Mouse (Mus musculus) liver, embryonic 15.5 days (tissue): ENCODE data around the gene Ercc6l2. TPM values are rescaled to one million over a fixed set of nuclear protein-coding genes. Genes with fewer than 3 reads are reported as not detected.

Source experiments
- ATAC-seq: fragments of 200-750 bp; cut with Nextera tagmentation; 2 replicates; pipeline ENCODE4 v1.8.0; 2017; ENCODE audit warnings: moderate number of reproducible peaks, mild to moderate bottlenecking, moderate library complexity; ENCODE audit not compliant: insufficient read depth
- H3K27ac ChIP-seq: fragments of 300-500 bp; sonication (generic); replicated peaks from 2 replicates; pipeline ENCODE4 v1.5.1; 2015; ENCODE audit warnings: mild to moderate bottlenecking, inconsistent platforms
- H3K27me3 ChIP-seq: fragments of 300-500 bp; sonication (generic); 2 replicates; pipeline ENCODE4 v1.6.1; 2015; ENCODE audit warnings: mild to moderate bottlenecking, inconsistent platforms
- H3K36me3 ChIP-seq: fragments of 300-500 bp; sonication (generic); replicated peaks from 2 replicates; pipeline ENCODE4 v1.6.1; 2015; ENCODE audit warnings: moderate library complexity, mild to moderate bottlenecking, inconsistent platforms
- H3K4me1 ChIP-seq: fragments of 300-500 bp; sonication (generic); replicated peaks from 2 replicates; pipeline ENCODE4 v1.6.1; 2015; ENCODE audit warnings: inconsistent platforms
- H3K4me2 ChIP-seq: fragments of 300-500 bp; sonication (generic); 2 replicates; pipeline ENCODE4 v1.6.1; 2015; ENCODE audit warnings: moderate library complexity, mild to moderate bottlenecking, inconsistent platforms
- H3K4me3 ChIP-seq: fragments of 300-500 bp; sonication (generic); replicated peaks from 2 replicates; pipeline ENCODE4 v1.5.1; 2015; ENCODE audit warnings: mild to moderate bottlenecking, inconsistent platforms
- H3K9ac ChIP-seq: fragments of 300-500 bp; sonication (generic); 2 replicates; pipeline ENCODE4 v1.6.1; 2015; ENCODE audit warnings: moderate library complexity, mild to moderate bottlenecking, inconsistent platforms
- H3K9me3 ChIP-seq: fragments of 300-500 bp; sonication (generic); replicated peaks from 2 replicates; pipeline ENCODE4 v1.6.1; 2016; ENCODE audit warnings: inconsistent platforms
- WGBS: fragments of 180-500 bp; shearing (Covaris S2); methylation state at CpG from one replicate; pipeline ENCODE4 v1.1.7; 2015; ENCODE audit warnings: mixed read lengths; ENCODE audit not compliant: insufficient replicate concordance; 5-methylcytosine and 5-hydroxymethylcytosine counted together
- polyA plus RNA-seq: library from polyadenylated mRNA; unstranded; fragments of >200 nt; fragmentation: Nextera tagmentation; extraction: Ambion mirVana; gene quantifications from 2 replicates; pipeline ENCODE4 v1.2.1, GENCODE M21; 2015

The Ercc6l2 gene
- 7.0 and 7.9 TPM in 2 replicates for polyA plus RNA-seq

DNA sequence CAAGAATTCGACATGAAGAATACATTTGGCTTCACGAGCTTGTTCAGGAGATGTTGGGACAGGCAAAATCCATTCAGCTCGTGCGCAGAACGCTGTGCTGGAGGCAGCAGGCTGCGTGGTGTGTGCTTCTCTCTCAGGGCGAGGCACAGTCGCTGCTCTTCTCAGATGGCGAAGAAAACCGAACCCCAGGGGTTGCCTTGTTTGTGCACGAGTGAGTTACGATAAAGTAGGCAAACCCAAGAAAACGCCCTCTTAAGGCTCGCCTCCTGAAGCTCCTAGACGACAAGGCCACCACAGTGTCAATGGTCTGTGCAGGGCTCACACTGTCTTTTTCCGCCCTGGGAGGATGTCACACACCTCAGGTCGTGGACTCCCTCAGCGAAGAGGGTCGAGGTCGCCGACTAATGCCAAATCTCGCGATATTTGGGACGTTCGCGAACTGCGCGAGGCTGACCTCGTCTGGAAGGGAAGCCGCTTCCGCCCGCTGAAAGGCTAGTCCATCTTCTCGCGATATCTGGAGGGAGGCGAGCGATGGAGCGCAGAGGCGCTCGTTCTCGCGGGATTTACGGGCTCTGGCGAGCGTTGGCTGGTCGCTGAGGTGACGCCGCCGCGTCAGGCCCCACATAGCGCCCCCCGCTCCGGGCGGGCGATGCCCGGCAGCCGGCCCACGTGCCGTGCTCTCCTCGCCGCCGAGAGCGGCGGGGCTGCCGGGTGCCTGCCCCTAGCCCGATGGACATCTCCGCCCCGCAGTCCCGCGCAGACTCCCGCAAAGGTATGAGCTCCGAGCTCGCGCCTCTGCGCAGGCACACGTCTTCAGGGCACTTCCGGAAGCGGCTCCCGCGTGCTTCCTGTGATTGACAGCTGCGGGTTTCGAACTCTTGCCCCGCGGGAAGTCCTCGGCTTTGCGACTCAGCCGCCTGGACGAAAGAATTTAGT lies at the start of gene Ercc6l2:
Ercc6l2 (plus strand) TSS at position 495 of the 936 bp plus-strand sequence.
- H3K27me3 ChIP-seq: no peaks in the 10 kb centered on the region
- peak within 1 kb of the TSS; percentile 94 for H3K27ac ChIP-seq
- ATAC-seq: peak; percentile 94
- no peaks in the 10 kb centered on the region for H3K9me3 ChIP-seq
- WGBS: under 1% methylated on average over 87 of the region's 87 CpGs
- peak within 1 kb of the TSS; percentile 85 for H3K4me3 ChIP-seq
- peaks cover 21% of the 10 kb centered on the region for H3K4me1 ChIP-seq
- H3K9ac ChIP-seq: peak within 1 kb of the TSS; percentile 86
- H3K4me2 ChIP-seq: peak within 1 kb of the TSS; percentile 89
- no peaks in the 10 kb centered on the region for H3K36me3 ChIP-seq

DNA sequence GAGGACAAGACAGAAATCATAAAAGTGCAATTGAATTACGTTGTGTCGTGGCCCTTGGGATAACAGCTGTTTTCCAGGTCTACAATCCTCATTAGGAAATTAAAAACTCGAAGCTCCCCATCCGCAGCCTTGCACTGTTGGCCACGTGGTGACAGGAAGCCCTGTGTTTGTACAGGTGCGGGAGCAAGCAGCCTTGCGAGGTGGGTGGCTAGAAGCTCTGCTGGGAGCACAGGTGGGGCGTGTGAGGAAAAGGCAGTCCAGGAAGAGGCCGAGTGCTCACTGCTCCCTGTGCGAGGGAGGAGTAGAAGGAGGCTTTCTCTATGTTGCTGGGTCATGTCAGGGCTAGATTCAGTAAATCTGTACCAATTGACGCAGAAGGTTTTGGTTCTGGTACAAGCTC lies 49.0 kb upstream of the Ercc6l2 start:
- no peak for ATAC-seq
- Histone ChIP-seq H3K4me3 (no peak overlapping the region), H3K4me2 (no peak overlapping the region), H3K36me3 (no peaks in the 10 kb centered on the region), H3K4me1 (no peaks in the 10 kb centered on the region), H3K9me3 (no peaks in the 10 kb centered on the region), H3K27me3 (no peaks in the 10 kb centered on the region), H3K27ac (no peak overlapping the region), H3K9ac (no peak overlapping the region)
- 52% methylated on average over 11 of the region's 11 CpGs for WGBS

DNA sequence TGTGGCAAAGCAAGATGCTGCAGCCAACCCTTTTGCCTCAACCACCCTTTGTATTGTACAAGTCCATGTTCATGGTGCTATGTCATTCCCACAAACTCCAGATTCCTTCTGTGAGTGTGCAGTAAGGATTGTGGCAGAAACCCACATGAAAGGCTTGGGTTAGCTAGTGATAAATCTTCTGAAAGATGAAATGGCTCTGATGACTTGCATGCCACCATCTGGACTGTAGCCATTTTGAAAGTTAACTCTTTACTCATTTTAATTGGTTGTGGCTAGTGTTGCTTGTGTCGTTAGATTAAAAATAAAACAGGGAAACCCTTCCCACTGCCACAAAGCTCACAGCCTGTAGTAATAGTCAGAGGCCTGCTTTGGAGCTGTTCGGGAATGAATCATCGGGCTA lies 44.0 kb upstream of the Ercc6l2 start:
- Histone ChIP-seq H3K27ac (no peak overlapping the region), H3K9me3 (no peaks in the 10 kb centered on the region), H3K4me2 (no peak overlapping the region), H3K27me3 (no peaks in the 10 kb centered on the region), H3K4me3 (no peak overlapping the region), H3K4me1 (no peaks in the 10 kb centered on the region), H3K36me3 (no peaks in the 10 kb centered on the region), H3K9ac (no peak overlapping the region)
- WGBS: 55% methylated on average over 3 of the region's 3 CpGs
- no peak for ATAC-seq

DNA sequence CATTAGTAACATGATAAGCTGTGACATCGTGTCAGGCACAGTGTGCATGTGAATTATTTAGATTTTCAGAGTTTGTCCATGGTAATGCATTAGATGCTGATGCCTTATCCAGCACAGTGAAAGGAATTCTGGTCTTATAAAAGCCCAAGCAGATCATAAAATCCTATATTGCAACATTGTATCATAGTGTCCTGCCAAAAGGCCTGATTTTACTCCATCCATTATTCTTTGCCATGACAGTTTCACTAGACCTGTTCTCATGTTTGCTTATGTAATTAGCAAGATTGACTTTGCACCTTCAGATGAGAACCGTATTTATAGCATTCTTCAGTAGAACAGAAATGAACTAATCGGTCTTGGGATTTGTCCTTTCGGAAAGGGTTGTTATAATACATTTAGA lies 36.1 kb upstream of the Ercc6l2 start:
- H3K36me3 ChIP-seq: no peaks in the 10 kb centered on the region

DNA sequence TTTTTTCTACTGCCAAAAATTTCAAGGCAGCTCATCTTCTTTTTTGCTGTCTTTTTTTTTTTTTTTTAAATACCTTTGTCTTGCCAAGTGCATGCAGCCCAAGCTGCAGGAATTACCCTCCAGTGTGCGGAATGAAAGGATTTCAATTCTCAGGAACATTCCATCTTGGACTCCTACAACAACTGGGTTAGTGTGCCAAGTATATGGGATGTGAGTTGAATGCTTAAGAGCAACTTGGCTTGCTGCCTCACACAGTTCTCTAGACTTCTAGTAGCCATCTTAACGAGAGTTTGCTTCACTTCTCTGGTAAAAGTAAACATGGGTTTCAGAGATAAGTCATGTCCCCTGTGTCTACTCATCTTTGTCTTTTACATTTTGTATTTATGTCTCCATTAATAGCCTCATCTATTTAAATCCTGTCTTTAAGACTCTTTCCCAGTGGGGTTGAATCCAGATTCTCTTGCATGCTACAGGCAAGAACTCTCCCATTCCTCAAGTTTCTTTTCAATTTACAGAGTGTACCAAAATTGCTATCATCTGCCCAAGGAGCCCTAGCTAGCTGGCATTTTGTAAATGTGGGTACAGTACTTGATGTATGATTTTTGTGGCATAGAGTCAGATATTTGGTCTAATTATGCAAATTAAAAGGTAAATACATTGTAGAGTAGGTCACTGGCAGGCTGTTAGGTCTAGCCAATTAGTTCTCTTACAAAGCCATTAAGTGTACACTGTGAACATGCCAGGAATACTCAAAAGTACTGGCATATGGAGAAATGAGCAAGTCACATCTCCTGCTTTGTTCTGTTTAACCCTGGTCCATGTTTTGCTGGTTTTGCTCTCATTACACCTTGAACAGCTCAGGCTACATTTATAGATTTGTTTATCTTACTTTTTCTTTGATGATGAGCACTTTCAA lies 35.4 kb upstream of the Ercc6l2 start:
- H3K27ac ChIP-seq: no peak overlapping the region
- no peak for ATAC-seq
- WGBS: 59% methylated on average over 2 of the region's 2 CpGs
- no peak overlapping the region for H3K4me2 ChIP-seq
- H3K4me1 ChIP-seq: no peaks in the 10 kb centered on the region
- no peaks in the 10 kb centered on the region for H3K27me3 ChIP-seq
- H3K36me3 ChIP-seq: no peaks in the 10 kb centered on the region
- H3K9ac ChIP-seq: no peak overlapping the region
- no peak overlapping the region for H3K4me3 ChIP-seq
- H3K9me3 ChIP-seq: no peaks in the 10 kb centered on the region

More for the DNA sequence above, 36.1 kb upstream of the Ercc6l2 start:
- H3K9me3 ChIP-seq: no peaks in the 10 kb centered on the region
- H3K27me3 ChIP-seq: no peaks in the 10 kb centered on the region
- no peak overlapping the region for H3K4me3 ChIP-seq
- H3K9ac ChIP-seq: no peak overlapping the region
- WGBS: 65% methylated on average over 4 of the region's 4 CpGs
- no peaks in the 10 kb centered on the region for H3K4me1 ChIP-seq
- H3K4me2 ChIP-seq: no peak overlapping the region
- ATAC-seq: no peak
- H3K27ac ChIP-seq: no peak overlapping the region

DNA sequence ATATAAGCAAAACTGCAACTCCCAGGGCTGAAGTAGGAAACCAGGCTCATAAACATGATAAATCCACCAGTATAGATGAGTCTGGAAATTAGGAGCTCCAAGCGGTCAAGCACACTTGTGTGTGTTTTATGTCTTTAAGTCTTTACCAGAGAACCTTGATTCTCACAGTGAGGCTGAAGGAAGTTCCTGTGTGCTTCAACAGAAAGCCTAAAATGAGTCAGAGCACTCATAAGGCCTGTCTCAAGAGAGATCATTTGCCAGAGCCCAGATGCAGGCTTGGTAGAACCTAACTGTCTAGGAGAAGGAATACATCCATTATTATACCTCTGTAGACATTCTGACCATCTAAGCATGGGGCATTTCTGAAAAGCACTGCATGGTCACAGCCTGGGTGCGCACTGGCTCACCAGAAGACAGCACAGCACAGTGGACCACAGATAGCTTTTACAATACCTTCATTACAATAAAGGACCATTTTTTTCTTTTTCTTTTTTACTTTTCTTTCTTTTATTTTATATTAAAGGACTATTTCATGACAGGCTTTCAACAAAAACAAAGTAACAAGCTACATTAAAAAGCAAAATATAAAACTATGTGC lies 22.7 kb upstream of the Ercc6l2 start:
- H3K36me3 ChIP-seq: no peaks in the 10 kb centered on the region
- H3K4me3 ChIP-seq: no peak overlapping the region
- no peaks in the 10 kb centered on the region for H3K27me3 ChIP-seq
- H3K4me2 ChIP-seq: no peak overlapping the region
- no peaks in the 10 kb centered on the region for H3K4me1 ChIP-seq
- ATAC-seq: no peak
- H3K9me3 ChIP-seq: no peaks in the 10 kb centered on the region
- 68% methylated on average over 2 of the region's 2 CpGs for WGBS
- H3K27ac ChIP-seq: no peak overlapping the region
- no peak overlapping the region for H3K9ac ChIP-seq

DNA sequence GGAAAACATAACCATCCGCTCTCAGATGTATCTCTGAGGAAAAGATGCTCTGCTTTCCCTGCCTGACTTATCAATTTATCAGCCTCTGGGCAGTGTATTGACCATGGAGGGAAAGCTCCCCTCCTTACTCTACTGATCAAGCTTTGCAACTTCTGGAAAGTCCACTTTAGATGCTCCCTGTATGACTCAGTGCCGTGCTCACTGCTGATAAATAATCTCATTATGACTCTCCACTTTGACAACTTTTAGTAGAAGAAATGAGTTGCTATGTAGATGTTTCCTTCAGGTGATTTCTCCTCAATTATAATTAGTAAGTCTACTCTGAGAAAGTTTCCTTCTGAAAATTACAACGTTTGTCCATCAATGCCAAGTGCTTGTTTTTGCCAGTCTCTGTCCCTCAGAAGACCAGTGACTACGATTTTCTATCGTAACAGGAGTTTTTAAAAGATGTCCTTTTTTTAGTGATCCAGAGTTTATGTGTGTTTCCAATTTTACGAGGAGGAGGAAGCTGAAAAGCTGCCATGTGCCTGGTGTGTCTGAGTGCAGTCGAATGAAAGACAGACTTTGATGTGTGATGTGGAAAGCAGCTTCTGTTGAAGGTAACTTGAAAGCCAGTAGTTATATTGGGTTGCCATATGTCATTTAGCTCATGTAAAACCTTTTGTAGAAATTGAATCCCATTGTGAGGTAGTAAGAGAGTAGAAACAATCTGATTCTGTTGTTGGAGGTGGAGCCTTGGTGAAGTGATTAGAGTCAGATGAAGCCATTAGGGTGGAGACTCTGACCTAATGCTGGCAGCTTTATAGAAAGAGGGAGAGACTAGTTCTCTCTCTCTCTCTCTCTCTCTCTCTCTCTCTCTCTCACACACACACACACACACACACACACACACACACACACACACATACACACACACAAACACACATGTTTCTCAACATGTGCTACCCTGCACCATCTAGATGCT lies 21.4 kb upstream of the Ercc6l2 start:
- ATAC-seq: no peak
- H3K4me1 ChIP-seq: no peaks in the 10 kb centered on the region
- H3K4me3 ChIP-seq: no peak overlapping the region
- H3K36me3 ChIP-seq: no peaks in the 10 kb centered on the region
- no peaks in the 10 kb centered on the region for H3K27me3 ChIP-seq
- 64% methylated on average over 7 of the region's 7 CpGs for WGBS
- H3K4me2 ChIP-seq: no peak overlapping the region
- no peak overlapping the region for H3K9ac ChIP-seq
- no peaks in the 10 kb centered on the region for H3K9me3 ChIP-seq
- H3K27ac ChIP-seq: no peak overlapping the region

DNA sequence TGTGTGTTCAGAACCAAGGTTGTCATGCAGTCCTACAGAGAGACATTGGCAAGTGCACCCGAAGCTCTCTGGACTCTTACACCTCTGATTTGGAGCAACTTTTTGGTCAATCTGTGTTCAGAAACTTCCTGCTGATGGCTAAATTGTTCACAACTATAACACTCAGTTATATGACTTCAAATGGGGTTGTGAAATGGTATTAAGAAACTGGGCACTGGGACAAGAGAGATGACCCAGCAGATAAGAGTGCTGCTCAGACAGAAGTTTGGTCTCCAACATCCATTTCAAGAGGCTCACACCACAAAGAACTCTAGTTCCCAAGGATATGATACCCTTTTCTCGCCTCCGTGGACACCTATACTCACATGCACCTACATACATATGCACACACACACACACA lies 16.4 kb upstream of the Ercc6l2 start:
- ATAC-seq: no peak
- WGBS: 68% methylated on average over 3 of the region's 3 CpGs

DNA sequence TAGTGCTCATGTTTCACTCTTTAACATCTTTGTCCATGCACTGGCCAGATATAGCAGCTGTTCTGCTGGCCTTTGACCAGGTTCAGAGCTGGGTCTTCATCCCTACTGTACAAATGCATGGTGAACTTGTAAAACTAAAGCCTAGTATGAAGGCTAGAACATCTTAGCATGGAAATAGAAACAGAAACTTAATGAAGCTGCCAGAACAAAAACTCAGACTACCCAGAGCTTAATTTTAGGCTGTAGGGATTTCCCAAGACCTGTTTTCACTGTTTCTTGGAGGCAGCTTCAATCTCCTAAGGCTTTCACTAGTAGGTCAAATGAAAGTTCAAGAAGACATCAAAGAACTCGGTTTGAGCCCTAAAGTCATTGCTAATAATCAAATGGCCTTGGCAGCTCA lies 15.1 kb upstream of the Ercc6l2 start:
- Histone ChIP-seq H3K4me1 (no peaks in the 10 kb centered on the region), H3K4me2 (no peak overlapping the region), H3K9ac (no peak overlapping the region), H3K27me3 (no peaks in the 10 kb centered on the region), H3K9me3 (no peaks in the 10 kb centered on the region), H3K27ac (no peak overlapping the region), H3K36me3 (no peaks in the 10 kb centered on the region), H3K4me3 (no peak overlapping the region)
- 35% methylated on average over 1 of the region's 1 CpGs for WGBS
- ATAC-seq: no peak

More for the DNA sequence above, 16.4 kb upstream of the Ercc6l2 start:
- no peak overlapping the region for H3K4me3 ChIP-seq
- no peak overlapping the region for H3K27ac ChIP-seq
- no peaks in the 10 kb centered on the region for H3K36me3 ChIP-seq
- no peaks in the 10 kb centered on the region for H3K9me3 ChIP-seq
- H3K4me2 ChIP-seq: no peak overlapping the region
- no peaks in the 10 kb centered on the region for H3K27me3 ChIP-seq
- no peaks in the 10 kb centered on the region for H3K4me1 ChIP-seq
- no peak overlapping the region for H3K9ac ChIP-seq

DNA sequence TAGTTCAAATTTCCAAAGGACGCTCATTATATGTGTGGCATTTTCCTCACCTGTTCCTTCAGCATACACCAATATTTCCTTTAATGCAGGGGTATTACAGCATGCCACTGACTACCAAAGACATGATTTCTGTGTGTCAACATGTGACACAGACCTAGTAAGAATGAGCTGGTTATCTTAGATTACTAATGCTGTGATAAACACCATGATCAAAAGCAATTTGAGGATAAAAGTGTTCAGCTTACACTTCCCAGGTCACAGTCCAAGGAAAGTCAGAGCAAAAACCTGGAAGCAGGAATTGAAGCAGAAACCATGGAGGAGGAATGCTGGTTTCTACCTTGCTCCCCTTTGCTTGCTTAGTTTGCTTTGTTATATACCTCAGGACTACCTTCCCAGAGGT lies 13.8 kb upstream of the Ercc6l2 start:
- no peak overlapping the region for H3K27ac ChIP-seq
- ATAC-seq: no peak
- H3K27me3 ChIP-seq: no peaks in the 10 kb centered on the region
- no peak overlapping the region for H3K4me2 ChIP-seq
- H3K4me1 ChIP-seq: no peaks in the 10 kb centered on the region
- H3K9me3 ChIP-seq: no peaks in the 10 kb centered on the region
- 69% methylated on average over 1 of the region's 1 CpGs for WGBS
- no peak overlapping the region for H3K9ac ChIP-seq
- H3K4me3 ChIP-seq: no peak overlapping the region
- no peaks in the 10 kb centered on the region for H3K36me3 ChIP-seq
